Mouse (Mus musculus) heart, postnatal 14 days (tissue): ENCODE data around the gene Pgap3. TPM values are rescaled to one million over a fixed set of nuclear protein-coding genes. Genes with fewer than 3 reads are reported as not detected.

Source experiments
- DNase-seq, 2 experiments: peaks; one replicate each; pipeline ENCODE4 v3.0.0; 2021 to 2022
- intact Hi-C: fragments of 180-260 bp; cut with DNase I; formaldehyde crosslinking; loops from one replicate; pipeline ENCODE4 v1.15.1; 2025
- long read RNA-seq, 2 experiments: library from polyadenylated mRNA; stranded (forward); transcript quantifications; one replicate each; pipeline ENCODE4 v2.0.0; 2021
- total RNA-seq, 2 experiments: library from RNA; stranded (reverse); gene quantifications; 2 replicates each; pipeline ENCODE4 v1.2.3; 2021

Pgap3 gene
- total RNA-seq: 10 to 100 TPM; 11.7 to 11.9 TPM
- long read RNA-seq, experiment 1, transcript Pgap3-202 (8 exons, 2,419 nt): major isoform, 14 of 19 reads
- long read RNA-seq, experiment 1, partial matches to known transcripts: 1 of 19 reads
- long read RNA-seq, experiment 1, other reads (novel, unspliced or antisense): 4 of 19 reads
- long read RNA-seq, experiment 2, transcript Pgap3-202 (8 exons, 2,419 nt): major isoform, 9 of 11 reads
- long read RNA-seq, experiment 2, partial matches to known transcripts: 1 of 11 reads
- long read RNA-seq, experiment 2, other reads (novel, unspliced or antisense): 1 of 11 reads

DNA sequence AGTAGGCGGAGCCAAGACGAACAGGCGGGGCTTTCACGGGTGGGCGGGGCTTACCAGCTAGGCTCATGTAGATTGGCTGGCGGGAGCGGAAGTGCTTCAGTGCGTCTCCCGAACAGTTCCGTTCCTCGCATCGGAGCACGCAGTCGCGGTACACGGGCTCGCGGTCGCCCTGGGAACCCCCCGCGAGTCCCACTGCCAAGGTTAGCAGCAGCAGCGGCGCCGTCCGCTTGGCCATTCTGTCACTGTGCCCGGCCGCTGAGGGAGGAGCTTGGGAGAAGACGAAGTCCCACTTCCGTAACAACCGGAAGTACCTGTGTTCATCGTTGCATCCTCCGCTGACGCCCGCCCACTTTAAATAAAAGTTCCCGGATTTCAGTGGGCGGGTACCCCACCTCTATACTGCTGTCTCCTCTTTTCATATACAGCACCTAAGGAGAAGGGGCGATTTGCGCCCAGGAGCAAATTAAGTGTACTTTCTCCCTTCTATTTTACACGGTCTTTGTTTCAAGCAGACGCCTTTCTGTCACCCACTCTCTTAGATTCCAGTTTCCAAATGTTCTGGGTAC is at the start of gene Pgap3:
Gene Pgap3, minus strand, starts transcription at position 330 of the 566 bp plus-strand sequence.
- intact Hi-C loops: loop anchor here (5.0 kb wide), 1 partner anchor 37 kb away; the partner anchor contains the start of gene Mien1
- DNase-seq: peak; percentile 82 to 84

DNA sequence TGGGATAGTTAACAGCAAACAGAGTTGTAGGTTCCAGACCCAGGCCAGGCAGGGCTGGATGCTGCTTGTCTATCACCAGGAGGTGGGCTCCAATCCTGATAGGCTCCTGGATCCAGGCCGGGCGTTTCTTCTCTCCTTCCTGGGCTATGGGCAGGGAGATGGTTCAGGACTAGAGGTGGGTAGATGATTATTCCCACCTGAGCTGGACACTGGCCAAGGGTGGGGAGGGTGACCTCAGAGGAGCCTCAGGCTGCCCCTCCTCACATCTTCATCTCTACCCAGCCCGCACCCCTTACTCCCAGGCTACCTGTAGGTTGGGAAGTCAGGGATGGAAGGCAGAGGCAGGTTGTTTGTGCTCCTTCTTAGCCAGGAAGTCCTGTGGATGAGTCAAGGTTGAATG is 49.1 kb upstream of the Pgap3 start:
- DNase-seq: no peak
- intact Hi-C loops: no loop called here

DNA sequence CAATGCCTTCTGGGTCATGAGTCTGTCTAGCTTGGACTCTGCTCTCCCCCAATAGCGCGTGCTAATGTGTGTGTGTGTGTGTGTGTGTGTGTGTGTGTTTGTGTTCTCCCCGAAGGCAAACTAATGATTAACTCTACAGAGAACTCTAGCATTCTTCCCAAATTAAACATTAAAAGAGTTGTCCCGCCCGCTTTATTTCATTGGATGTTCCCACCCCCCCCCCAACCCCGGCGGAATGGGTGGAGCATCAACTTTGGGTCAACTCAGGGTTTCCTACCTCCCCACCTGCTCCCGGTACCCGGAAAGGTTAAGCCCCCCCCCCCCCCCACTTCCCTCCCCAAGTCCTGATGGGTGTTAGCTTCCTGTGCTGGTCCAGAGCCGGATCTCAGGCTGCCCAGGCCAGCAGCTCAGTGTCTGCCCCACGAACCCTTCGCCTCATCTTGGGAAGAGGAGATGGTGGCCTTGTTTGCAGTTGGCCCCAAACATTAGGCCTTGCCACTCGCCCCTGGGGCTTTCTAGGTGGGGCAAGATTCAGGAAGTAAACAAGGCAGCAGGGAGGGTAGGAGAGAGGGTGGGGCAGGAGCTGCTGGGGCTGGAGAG is 48.0 kb upstream of the Pgap3 start:
- intact Hi-C loops: no loop called here
- no peak for DNase-seq

DNA sequence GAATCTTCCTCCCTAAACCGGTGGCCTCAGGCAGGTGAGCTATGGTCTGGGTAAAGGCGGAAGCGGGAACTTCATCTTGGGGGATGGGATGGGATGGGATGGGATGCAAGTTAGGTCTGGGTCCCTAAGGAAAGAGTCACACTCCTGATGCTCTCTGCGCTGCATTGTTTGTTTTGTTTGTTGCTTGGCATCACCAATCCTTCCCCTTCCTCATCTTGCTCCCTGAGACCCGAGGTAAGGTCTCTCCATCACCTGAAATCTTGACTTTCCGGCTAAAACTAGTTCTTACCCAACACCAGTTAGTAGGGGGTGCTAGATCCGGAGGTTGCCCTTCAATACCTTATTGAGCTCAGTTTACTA is 47.2 kb upstream of the Pgap3 start:
- DNase-seq: no peak
- intact Hi-C loops: no loop called here

DNA sequence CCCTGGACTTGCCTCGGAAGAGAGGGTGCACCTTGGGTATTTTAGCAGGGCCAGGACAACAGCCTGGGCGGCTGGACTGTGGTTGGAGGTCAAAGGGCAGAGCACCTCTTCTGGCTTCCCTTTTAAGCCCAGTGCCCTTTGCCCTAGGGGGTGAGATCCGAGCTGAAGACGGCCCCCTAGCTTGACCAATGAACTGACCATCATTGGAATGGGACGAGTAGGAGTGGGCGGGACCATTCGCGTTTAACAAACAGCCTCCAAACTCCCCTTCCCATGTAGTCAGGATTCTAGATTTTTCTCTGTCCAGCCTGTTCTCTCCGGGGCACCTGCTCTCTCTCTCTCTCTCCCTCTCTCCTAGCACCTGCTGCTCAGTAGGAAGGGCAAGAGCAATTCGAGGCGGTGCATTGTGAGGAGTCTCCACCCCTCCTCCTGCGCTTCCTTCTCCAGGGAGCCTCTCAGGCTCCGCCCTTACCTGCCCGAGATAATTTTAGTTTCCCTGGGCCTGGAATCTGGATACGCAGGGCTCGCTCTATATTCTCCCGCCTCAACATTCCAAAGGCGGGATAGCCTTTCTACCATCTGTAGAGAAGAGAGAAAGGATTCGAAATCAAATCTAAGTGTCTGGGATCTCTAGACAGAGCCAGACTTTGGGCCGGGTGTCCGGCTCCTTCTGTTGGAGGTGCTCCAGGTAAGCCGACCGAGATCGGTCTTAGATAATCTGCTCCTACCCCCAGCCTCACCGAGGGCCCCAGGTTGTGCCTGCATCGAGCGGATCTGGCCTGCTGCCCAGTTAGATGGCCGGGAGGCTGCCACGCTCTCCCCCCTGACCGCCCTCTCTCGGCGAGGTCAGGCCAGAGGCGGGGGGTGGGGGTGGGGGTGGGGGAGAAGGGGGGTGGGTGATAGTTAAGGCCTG is 46.5 kb upstream of the Pgap3 start:
- DNase-seq: no peak
- intact Hi-C loops: no loop called here

DNA sequence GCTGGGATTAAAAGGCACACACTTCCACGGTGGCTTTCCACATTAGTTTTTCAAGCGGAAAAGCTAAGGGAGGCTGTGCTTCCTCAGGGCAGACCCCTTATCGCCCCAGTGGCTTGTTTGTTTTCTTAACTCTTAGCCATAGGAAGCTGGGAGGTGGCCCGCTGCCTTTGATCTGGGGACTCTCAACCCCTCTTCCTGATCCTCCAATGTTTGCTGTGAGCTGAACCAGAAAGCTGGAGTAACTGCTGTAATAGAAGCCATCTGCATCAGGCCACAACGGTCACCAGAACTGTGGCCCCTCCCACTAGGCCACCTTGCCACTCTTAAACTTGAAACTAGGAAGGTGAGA is 45.9 kb upstream of the Pgap3 start, which contains the start of gene Grb7:
Gene Grb7, plus strand, starts transcription at position 182 of the 349 bp plus-strand sequence.
- intact Hi-C loops: no loop called here
- DNase-seq: no peak

DNA sequence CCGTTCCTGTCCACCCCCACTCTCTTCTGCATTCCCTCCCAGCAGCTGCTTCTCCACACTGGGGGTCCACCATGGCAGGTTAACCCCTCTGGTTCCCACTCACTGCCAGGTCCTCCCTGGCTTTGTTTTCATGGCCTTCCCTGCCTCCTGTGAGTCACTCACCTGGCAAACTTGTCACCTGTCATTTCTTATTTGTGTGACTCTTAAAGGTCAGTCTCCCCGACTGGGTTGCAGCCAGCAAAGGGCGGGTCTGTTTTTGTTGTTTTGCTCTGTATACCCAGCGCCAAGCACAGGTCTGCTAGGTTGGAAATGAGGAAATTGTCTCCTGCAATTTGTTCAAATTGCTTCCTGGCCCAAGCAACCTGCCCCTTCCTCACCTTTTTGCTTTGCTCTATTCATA is 45.4 kb upstream of the Pgap3 start:
- DNase-seq: no peak
- intact Hi-C loops: no loop called here

DNA sequence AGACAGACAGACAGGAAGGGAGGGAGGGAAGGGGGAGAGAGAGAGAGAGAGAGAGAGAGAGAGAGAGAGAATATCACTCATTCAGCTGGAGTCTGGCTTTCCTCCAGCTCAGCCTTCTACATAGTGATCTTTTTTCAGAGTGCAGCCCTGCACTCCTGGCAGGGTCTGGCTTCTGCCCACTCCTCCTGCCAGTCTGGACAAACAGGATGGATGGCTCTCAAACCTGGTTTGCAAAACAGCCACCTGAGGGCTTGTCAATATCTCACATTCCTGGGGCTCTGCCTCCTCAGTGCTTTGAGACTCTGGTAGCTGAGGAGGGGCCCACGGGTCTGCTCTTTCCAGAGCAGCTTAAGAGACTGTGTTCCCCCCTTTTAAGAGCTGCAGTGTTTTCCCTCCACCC is 44.9 kb upstream of the Pgap3 start:
- DNase-seq: no peak
- intact Hi-C loops: no loop called here

DNA sequence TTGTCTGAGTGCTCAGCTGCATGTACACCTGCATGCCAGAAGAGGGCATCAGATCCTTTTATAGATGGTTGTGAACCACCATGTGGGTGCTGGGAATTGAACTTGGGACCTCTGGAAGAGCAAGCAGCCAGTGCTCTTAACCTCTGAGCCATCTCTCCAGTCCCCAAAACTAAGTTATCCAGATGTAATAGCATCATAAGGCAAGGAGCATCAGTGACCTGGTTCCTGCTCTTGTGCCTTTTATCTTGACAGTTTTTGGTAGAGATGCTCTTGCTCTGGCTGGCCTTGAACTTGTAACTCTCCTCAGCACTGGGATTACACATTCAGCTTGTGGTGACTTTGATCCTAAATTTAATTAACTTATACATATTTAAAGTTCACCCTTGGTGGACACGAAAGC is 43.4 kb upstream of the Pgap3 start:
- DNase-seq: no peak
- intact Hi-C loops: no loop called here

DNA sequence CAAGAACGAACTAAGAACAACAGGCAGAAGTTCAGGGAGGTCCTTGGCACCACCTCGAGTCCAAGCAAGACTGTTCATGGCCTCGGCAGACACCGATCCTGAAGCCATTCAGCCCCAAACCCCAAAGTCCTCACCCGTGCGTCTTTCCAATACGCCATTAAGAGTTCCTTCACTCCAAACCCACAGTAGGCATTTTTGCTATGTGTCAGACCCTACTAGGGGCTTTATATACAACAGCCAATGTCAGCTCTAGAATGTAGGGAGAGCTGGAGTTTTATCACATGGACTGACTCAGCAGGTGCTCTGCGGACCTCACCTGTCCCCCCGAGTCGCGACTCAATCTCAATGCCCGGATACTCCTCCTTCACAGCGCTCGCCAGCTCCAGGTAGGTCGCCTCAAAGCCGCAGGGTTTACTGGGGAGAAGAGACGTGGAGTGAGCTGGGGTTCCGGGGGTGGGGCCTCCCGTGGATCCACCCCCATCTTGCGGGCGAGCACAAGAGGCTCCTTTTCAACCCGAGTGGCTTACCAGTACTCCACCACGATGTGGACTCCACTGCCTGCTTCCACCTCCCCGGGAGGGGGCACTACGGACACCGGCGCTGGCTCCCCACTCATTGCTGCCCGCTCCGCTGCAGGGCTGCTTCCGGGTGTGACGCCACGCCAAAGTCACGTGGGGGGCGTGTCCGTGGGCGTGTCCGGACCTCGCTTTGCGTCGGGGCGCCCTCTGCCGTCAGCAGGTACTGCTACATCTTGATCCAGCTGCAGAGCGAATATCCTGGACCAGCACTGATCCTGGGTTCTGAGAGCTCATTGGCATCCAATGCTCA is 38.3 kb upstream of the Pgap3 start, which contains the start of gene Mien1:
Gene Mien1, minus strand, starts transcription at position 661 of the 828 bp plus-strand sequence.
- intact Hi-C loops: loop anchor here (2.0 to 5.0 kb wide), 4 partner anchors 18 to 96 kb away; partner anchors contain the start of genes Erbb2 and Pgap3
- DNase-seq: peak; percentile 97 to 99

DNA sequence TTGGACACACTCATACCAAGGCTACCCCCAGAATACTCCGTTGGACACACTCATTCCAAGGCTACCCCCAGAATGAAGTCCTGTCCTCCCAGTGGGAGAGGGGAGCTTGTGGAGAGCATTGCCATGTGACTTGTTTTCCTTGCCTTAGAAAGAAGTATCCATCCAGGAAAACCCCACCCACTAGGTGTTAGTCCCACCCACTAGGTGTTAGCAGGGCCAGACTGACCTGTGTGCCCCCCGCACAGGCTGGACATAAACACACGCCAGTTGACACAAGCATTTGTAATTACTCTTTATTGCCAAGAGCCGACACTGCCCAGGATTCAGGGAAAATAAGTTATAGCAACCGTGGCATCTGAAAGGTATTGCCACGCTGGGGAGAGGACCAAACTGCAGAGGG is 37.2 kb upstream of the Pgap3 start:
- intact Hi-C loops: loop anchor here (5.0 kb wide), 1 partner anchor 35 kb away; the partner anchor contains the start of gene Pgap3
- DNase-seq: no peak

DNA sequence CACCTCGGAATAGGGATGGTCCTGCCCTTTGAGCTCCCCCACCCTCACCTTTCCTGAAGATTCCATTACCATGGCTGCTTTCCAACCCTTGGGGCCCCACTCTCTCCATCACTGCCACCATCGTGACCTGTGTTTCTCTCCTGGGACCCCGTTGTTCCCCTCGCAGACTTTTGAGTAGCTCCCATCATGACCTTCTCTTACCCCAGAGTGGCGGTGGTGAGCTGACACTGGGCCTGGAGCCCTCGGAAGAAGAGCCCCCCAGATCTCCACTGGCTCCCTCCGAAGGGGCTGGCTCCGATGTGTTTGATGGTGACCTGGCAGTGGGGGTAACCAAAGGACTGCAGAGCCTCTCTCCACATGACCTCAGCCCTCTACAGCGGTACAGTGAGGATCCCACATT is 35.4 kb upstream of the Pgap3 start:
- intact Hi-C loops: loop anchor here (5.0 kb wide), 1 partner anchor 33 kb away; the partner anchor contains the start of gene Pgap3
- DNase-seq: no peak

DNA sequence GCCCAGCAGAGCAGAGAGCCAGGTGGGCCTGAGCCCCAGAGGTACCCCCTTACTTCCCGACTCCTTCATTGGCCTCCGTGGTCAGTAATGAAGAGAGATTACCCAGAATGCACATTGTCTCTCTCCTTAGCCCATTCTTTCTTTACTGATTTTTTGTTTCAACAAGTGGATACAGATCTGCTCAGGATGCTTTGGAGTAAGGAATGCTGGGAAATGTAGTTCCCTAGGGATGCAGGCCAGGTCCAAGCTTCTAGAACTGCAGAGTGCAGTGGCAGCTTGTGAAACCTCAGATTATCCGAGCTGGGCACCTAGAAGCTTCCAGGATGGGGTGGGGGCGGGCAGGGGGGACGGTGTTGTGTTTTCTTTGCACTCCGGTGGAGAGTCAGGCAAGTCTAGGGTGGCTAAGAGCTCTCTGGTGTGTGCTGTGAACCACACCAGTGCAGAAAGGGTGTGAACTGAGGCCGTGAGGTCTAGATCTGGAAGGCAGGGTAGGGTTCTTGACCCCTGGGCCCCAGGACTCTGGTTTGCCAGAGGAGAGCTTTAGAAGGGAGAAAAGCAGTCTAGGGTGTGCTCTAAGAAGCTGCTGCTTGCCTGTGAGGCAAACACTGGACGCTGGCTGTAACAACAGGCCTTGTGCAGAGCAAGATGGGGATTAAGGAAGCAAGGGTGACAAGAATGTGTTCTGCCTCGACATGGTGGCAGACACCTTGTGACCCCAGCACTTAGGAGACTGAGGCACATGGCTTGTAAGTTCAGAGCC is 31.6 kb upstream of the Pgap3 start:
- intact Hi-C loops: no loop called here

DNA sequence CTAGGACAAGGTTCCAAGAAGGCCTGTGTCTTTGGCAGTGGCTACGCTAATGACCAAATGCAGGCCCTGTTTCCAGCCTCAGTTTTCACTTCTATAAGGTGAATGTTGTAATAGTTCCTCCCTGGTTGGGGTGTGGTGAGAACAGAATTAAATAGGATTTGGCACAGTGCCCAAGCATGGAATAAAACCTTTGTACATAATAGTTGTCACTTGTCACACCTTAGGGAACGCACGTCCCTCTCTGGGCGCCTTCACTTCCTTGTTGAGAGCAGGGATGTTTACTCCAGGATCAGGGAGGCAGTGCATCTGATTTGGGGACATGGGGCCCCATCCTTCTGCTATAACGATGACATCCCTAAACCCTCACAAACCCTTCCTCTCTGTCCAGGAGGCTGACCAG is 28.1 kb upstream of the Pgap3 start:
- no peak for DNase-seq

More for the DNA sequence above, 31.6 kb upstream of the Pgap3 start:
- DNase-seq: no peak

DNA sequence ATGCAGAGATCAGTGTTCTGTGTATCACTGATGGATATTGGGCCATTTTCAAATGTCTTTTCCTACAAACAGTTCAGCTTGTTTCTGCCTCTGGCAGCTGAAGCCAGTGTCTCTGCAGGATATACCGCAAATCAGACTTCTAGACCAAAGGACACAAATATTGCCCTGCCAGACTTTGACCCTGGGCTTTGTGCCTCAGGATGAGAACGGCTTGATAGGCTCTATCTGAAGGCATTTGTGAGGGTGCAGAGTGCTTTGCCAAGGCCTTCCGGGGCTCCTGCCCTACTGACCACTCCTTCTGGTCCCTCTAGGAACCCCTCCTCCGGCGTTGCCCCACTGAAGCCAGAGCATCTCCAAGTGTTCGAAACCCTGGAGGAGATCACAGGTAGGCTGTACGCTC is 26.3 kb upstream of the Pgap3 start:
- intact Hi-C loops: no loop called here
- no peak for DNase-seq

More for the DNA sequence above, 28.1 kb upstream of the Pgap3 start:
- intact Hi-C loops: no loop called here

DNA sequence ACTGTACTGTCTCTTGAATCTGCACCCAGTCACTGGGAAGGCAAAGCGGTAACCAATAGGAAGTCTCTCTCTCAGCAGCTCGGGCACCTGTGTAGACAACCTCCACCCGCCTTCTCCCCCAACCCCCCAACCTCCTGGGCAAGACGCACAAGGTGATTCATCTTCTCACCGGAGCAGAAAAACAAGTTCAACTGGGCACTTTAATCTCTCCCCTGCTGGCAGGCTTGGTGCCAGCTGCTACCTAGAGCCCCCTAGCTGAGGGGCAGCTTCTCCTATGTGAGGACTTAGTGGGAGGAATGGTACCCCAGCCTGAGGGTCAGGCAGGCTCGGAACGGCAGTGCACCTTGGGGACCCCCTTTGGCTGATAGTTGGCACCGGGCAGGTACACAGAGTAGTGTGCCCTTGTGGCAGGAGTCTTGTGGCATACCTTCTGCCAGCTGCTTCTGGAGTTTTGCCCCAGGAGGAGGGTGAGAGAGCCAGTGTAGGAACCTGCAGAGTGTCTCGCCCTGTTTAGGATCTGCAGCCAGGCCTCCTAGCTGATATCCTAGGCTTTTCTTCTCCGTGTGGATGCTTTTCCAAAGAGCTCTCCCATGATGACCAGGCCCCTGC is 18.8 kb upstream of the Pgap3 start:
- no peak for DNase-seq
- intact Hi-C loops: no loop called here

DNA sequence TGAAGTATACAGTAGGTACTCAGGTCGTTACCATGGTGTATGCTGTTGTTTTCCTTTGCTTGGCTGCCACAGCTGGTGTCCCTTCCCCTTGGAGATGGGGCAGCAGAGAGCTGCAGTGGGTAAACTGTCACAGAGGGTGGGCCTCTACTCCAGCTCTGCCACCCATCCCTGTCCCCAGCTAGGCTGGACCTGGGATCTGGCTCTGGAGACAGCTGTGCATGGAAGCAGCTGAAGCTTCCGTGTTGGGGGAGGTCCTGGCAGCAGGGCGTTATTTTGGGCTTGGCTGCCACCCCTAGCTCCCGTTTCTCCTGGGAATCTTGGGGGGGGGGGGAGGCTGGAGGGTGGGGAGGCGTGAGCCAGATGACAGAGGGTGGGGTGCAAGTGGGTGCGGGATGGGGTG is 18.0 kb upstream of the Pgap3 start:
- no peak for DNase-seq
- intact Hi-C loops: no loop called here

DNA sequence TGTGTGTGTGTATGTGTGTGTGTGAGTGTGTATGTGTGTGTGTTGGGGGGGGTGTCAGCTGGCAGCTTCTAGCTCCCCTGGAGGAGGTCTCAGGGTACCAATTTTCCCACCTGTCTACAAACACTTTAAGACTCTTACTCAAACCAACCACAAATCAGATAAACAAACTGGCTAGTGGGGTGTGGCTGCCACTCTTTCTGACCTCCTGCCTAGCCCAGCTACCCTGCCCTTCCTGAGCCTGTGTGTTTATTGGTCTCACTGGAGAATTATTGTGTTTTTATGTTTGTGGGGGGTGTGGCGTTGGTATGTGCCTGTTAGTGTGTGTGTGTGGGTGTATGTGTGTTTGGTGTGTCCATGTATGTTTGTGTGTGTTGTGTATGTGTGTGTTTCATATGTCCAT is 16.8 kb upstream of the Pgap3 start:
- no peak for DNase-seq
- intact Hi-C loops: no loop called here

DNA sequence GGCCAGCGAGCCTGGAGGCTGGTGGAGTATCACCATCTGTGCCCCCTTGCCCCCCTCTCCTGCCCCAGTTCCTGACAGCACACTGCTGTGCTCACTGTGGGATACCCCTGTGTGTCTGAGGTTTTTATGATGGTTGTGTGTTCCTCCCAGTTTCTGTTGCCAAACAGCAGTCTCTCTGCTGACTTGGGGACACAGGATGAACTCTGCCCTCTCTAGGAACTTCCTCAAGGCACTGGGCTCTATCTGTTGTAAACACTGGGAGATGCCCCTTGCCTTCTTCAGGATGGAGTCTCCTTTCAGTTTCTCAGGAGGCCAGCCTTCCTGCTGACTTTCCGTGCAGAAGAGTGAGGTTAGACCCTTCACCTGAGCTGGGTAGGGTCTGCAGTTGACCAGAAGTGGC is 13.9 kb upstream of the Pgap3 start:
- intact Hi-C loops: no loop called here
- DNase-seq: no peak
